Mouse (Mus musculus): ENCODE data around the gene Colec11. TPM values are rescaled to one million over a fixed set of nuclear protein-coding genes. Genes with fewer than 3 reads are reported as not detected.

Gene Colec11
- polyA plus RNA-seq, 1 experiment from 2014 or later = 41.0 TPM

- Histone ChIP-seq H3K4me1 (ENCODE audit: insufficient read depth) (peaks cover 4% of the 10 kb centered on the region; the same call in 1 of the 2 replicates), H3K4me3 (ENCODE audit: low read depth, low read length) (no peak overlapping the region), H3K4me2 (ENCODE audit: low read depth, low read length) (no peak overlapping the region), H3K36me3 (replicated peaks; ENCODE audit: insufficient read depth, low read length) (no peaks in the 10 kb centered on the region), H3K27me3 (ENCODE audit: insufficient read depth, low read length) (no peaks in the 10 kb centered on the region), H3K9ac (replicated peaks) (no peak overlapping the region), H3K27ac (ENCODE audit: low read depth) (no peak overlapping the region), H3K9me3 (ENCODE audit: low read length) (no peaks in the 10 kb centered on the region)
- 71% methylated on average over 6 of the region's 6 CpGs for WGBS (ENCODE audit: insufficient replicate concordance)
- TF ChIP-seq EP300 (IDR thresholded peaks at IDR 0.05; ENCODE audit: low read depth) (no peak), CTCF (IDR thresholded peaks at IDR 0.05; ENCODE audit: low read depth) (no peak)
- no peak for ATAC-seq
- no peak for DNase-seq
Measured at GRCm38 (mm10) chr12:28612391-28612790, 10.8 kb downstream of the Colec11 start.

GRCm38 (mm10) chr12:28607546-28608305 is 15.5 kb downstream of the Colec11 start:
- Histone ChIP-seq H3K9me3 (ENCODE audit: low read length) (no peaks in the 10 kb centered on the region), H3K9ac (replicated peaks) (no peak overlapping the region), H3K27me3 (ENCODE audit: insufficient read depth, low read length) (no peaks in the 10 kb centered on the region), H3K36me3 (replicated peaks; ENCODE audit: insufficient read depth, low read length) (no peaks in the 10 kb centered on the region), H3K27ac (ENCODE audit: low read depth) (no peak overlapping the region), H3K4me3 (ENCODE audit: low read depth, low read length) (no peak overlapping the region), H3K4me2 (ENCODE audit: low read depth, low read length) (no peak overlapping the region), H3K4me1 (ENCODE audit: insufficient read depth) (no peaks in the 10 kb centered on the region)
- DNase-seq (no peak), ATAC-seq (no peak)
- WGBS (ENCODE audit: insufficient replicate concordance) = 68% methylated on average over 17 of the region's 17 CpGs
- TF ChIP-seq EP300 (IDR thresholded peaks at IDR 0.05; ENCODE audit: low read depth) (no peak), CTCF (IDR thresholded peaks at IDR 0.05; ENCODE audit: low read depth) (no peak)

GRCm38 (mm10) chr12:28603494-28603893 is 19.7 kb downstream of the Colec11 start:
- Histone ChIP-seq H3K36me3 (replicated peaks; ENCODE audit: insufficient read depth, low read length) (no peaks in the 10 kb centered on the region), H3K4me3 (ENCODE audit: low read depth, low read length) (no peak overlapping the region), H3K9ac (replicated peaks) (no peak overlapping the region), H3K27me3 (ENCODE audit: insufficient read depth, low read length) (no peaks in the 10 kb centered on the region), H3K27ac (ENCODE audit: low read depth) (no peak overlapping the region), H3K9me3 (ENCODE audit: low read length) (no peaks in the 10 kb centered on the region), H3K4me2 (ENCODE audit: low read depth, low read length) (no peak overlapping the region), H3K4me1 (ENCODE audit: insufficient read depth) (no peaks in the 10 kb centered on the region)
- ATAC-seq (no peak), DNase-seq (no peak)
- 65% methylated on average over 1 of the region's 1 CpGs for WGBS (ENCODE audit: insufficient replicate concordance)
- TF ChIP-seq CTCF (IDR thresholded peaks at IDR 0.05; ENCODE audit: low read depth) = no peak
- TF ChIP-seq EP300 (IDR thresholded peaks at IDR 0.05; ENCODE audit: low read depth) = no peak

GRCm38 (mm10) chr12:28602259-28602658 is 20.9 kb downstream of the Colec11 start:
- H3K27me3 ChIP-seq (ENCODE audit: insufficient read depth, low read length) = no peaks in the 10 kb centered on the region
- no peak for ATAC-seq
- H3K27ac ChIP-seq (ENCODE audit: low read depth) = no peak overlapping the region
- no peaks in the 10 kb centered on the region for H3K9me3 ChIP-seq (ENCODE audit: low read length)
- no peaks in the 10 kb centered on the region for H3K36me3 ChIP-seq (replicated peaks; ENCODE audit: insufficient read depth, low read length)
- 30% methylated on average over 4 of the region's 4 CpGs for WGBS (ENCODE audit: insufficient replicate concordance)
- no peak overlapping the region for H3K9ac ChIP-seq (replicated peaks)
- H3K4me2 ChIP-seq (ENCODE audit: low read depth, low read length) = no peak overlapping the region
- H3K4me3 ChIP-seq (ENCODE audit: low read depth, low read length) = no peak overlapping the region
- no peaks in the 10 kb centered on the region for H3K4me1 ChIP-seq (ENCODE audit: insufficient read depth)
- TF ChIP-seq EP300 (IDR thresholded peaks at IDR 0.05; ENCODE audit: low read depth) (no peak), CTCF (IDR thresholded peaks at IDR 0.05; ENCODE audit: low read depth) (no peak)
- DNase-seq = no peak

- TF ChIP-seq EP300 (IDR thresholded peaks at IDR 0.05; ENCODE audit: low read depth) (no peak), CTCF (IDR thresholded peaks at IDR 0.05; ENCODE audit: low read depth) (no peak)
- H3K27me3 ChIP-seq (ENCODE audit: insufficient read depth, low read length) = no peaks in the 10 kb centered on the region
- DNase-seq (no peak), ATAC-seq (no peak)
- no peak overlapping the region for H3K4me3 ChIP-seq (ENCODE audit: low read depth, low read length)
- H3K9ac ChIP-seq (replicated peaks) = no peak overlapping the region
- no peaks in the 10 kb centered on the region for H3K36me3 ChIP-seq (replicated peaks; ENCODE audit: insufficient read depth, low read length)
- H3K4me2 ChIP-seq (ENCODE audit: low read depth, low read length) = no peak overlapping the region
- H3K4me1 ChIP-seq (ENCODE audit: insufficient read depth) = no peaks in the 10 kb centered on the region
- H3K9me3 ChIP-seq (ENCODE audit: low read length) = no peaks in the 10 kb centered on the region
- H3K27ac ChIP-seq (ENCODE audit: low read depth) = no peak overlapping the region
- WGBS (ENCODE audit: insufficient replicate concordance) = 52% methylated on average over 2 of the region's 2 CpGs
Measured at GRCm38 (mm10) chr12:28598526-28598991, 24.6 kb downstream of the Colec11 start.

GRCm38 (mm10) chr12:28598110-28598509 is 25.1 kb downstream of the Colec11 start:
- DNase-seq = no peak
- Histone ChIP-seq H3K36me3 (replicated peaks; ENCODE audit: insufficient read depth, low read length) (no peaks in the 10 kb centered on the region), H3K4me1 (ENCODE audit: insufficient read depth) (no peaks in the 10 kb centered on the region), H3K27ac (ENCODE audit: low read depth) (no peak overlapping the region), H3K9me3 (ENCODE audit: low read length) (no peaks in the 10 kb centered on the region), H3K4me2 (ENCODE audit: low read depth, low read length) (no peak overlapping the region), H3K4me3 (ENCODE audit: low read depth, low read length) (no peak overlapping the region), H3K27me3 (ENCODE audit: insufficient read depth, low read length) (no peaks in the 10 kb centered on the region), H3K9ac (replicated peaks) (no peak overlapping the region)
- no peak for TF ChIP-seq EP300 (IDR thresholded peaks at IDR 0.05; ENCODE audit: low read depth)
- TF ChIP-seq CTCF (IDR thresholded peaks at IDR 0.05; ENCODE audit: low read depth) = no peak
- WGBS (ENCODE audit: insufficient replicate concordance) = 31% methylated on average over 3 of the region's 3 CpGs
- ATAC-seq = no peak

Data from liver, postnatal 0 days (tissue).